Mouse (Mus musculus) adrenal gland, postnatal 36 days (tissue): Measurements from ENCODE around the gene Dpf2. TPM values are rescaled to one million over a fixed set of nuclear protein-coding genes. Genes with fewer than 3 reads are reported as not detected.
A peak's percentile ranks its signal among the peaks of the same experiment; 100 is the strongest.
"Not testable (repeated sequence)": the region's sequence is repeated elsewhere in the genome, so short reads cannot be mapped to it uniquely, and the experiment has no call there.

Source experiments
- DNase-seq, 2 experiments: peaks; one replicate each; pipeline ENCODE4 v3.0.0; 2021; ENCODE audit warnings: mixed read lengths in 1 of 2
- total RNA-seq, 2 experiments: library from RNA; stranded (reverse); gene quantifications; 2 replicates each; pipeline ENCODE4 v1.2.3; 2021

Gene Dpf2
- total RNA-seq, 2 experiments from 2014 or later: 89.6 to 120 TPM

DNA sequence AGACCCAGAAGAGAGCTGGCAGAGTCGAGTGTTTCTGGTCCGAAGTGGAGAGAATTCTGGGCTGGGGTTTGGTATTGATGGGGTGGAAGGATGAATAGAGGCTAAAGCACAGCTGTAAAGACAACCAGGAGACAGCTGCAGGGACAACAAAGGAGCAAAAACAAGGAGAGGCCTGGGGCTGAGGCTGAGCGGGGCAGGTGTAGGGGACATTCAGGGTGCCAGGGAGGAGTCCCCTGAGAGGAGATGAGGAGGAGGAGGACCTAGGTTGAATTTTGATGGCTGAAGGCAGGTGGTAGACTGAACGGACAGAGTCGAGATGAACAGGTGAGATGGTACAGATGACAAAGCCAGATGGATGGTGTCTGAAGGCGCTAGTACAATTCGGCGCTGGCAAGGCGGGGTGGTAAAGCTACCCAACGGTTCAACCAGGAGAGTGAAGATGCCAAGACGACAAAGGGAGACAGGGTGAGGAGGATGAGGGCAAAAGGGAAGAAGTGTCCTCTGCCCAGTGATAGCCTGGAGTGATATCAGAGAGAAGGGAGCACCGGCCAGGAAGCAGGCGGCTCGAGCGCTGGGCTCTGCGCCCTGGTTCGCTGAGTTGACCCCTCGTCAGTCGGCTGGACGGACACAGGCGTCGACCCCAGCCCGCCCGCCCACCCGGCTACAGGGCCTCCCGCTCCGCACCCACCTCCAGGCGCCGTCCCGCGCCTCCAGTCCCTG lies 19.4 kb downstream of the Dpf2 start:
- no peak for DNase-seq

DNA sequence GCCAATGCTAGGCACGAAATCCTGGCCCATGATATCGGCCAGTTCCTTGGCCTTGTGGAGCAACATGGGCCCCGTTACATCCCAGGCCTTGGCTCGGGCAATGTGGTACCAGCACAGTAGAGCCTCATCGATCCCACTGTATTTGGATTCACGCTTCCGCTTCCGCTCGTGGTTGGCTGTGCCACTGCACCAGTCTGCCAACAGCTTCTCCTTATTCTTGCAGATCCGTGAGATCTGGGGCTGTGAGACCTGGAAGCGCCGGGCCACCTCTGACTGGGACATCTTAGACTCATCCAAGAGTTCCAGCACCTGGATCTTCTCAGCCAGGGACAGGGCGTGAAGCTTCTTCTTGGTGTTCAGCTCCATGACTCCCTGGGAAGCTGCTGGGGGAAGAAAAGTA lies 20.1 kb downstream of the Dpf2 start:
- DNase-seq: no peak

DNA sequence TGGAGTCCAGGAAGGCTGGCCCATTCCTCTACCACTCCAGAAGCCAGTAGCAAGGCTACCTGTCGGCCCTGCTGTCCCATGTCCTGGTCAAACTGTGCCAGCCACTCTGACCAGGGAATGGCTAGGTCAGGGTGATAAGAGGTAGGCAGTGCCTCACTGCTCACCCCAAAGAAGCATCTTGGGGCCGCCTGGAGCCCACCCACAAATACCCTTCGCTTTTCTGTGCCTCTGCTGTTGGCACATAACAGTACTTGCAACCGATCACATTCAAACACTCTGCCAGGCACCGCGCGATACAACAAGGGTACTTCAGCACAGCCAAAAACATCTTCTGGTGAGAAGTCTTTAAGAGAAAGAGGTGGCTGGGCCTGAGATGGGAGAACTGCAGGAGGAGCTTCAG lies 20.5 kb downstream of the Dpf2 start:
- no peak for DNase-seq

DNA sequence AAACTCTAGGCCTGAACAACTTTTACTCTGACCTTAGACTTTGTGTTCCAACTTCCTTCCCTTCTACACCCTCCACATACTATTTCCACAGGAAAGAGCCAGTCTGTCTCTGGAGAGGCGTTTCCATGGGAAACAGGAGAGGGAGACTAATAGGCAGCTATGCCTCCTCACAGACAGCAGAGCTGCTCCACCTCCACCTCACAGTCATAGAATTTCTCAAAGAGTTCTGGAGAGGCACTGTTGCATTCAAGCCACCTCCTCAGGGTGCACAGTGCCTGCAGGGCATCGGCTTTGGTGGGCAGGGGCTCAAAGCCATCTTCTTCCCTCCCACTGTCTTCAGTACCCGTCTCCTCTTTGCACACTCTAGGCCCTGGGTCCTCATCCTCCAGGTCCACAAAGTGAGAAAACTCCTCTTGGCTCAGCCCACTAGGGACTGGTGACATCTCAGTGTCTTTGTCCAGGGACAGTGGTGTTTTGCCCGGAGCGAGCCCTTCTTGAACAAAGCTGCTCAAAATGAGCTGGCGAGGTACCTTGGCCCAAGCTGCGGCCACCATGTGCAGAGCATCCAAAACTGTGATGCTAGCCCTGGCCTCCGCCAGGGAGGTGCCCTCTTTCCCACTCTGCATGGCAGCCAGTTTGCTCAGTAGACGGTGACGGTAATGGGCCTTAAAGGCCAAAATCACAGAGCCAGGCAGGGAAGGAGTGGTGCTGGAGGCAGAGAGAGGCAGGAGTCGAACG lies 21.1 kb downstream of the Dpf2 start:
- DNase-seq: no peak

DNA sequence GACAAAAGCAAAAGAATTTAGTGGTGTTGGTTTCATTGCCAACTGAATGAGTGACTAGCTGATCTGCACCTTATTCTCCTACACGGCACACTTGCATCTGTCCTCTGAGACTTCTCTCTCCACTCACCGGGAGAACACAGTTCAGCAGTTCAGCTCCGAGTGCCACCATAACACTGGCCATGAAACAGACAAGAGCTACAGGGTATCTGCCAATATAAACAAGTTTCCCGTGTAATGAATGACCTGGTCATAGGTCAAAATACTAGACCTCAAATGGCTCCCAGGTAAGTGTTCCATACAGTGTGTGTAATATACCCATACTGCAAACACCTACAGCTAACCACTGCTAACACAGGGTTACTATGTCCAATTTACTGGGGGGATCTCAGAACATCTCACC lies 23.6 kb downstream of the Dpf2 start:
- no peak for DNase-seq

DNA sequence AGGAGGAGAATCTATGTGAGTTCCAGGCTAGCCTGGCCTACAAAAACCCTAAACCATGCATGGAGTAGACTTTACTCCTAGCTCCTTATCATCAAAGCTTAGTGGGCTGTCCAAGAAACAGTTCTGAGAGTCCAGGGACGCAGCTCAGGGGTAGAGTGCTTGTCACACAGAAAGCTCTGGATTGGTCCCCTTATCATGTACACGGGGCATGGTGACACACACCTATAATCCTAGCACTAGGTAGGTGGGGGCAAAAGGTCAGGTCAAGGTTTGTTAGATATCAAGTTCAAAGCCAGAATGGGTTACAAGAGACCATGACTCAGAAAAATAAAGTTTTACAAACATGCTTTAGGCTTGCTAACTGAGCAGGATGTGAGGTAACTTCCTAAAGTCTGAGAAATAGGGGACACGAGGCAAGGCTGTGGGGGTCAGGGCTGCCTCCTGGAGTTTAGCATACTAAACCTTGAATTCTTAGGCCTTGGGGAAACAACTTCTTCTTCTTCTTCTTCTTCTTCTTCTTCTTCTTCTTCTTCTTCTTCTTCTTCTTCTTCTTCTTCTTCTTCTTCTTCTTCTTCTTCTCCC lies 25.5 kb downstream of the Dpf2 start:
- DNase-seq: no peak

DNA sequence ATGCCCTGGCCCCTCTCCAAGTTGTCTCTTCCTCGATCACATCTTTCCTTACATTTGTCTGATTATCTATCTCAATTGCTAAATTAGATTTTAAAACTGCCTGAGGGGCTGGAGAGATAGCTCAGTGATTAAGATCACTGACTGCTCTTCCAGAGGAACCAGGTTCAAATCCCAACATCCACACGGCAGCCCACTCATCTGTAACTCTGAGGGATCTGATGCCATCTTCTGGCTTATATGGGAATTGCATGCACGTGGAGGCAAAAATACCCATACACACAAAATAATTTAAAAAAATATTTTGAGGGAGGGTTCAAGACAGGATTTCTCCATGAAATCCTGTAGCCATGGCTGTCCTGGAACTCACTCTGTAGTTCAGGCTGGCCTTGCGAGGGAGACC lies 27.0 kb downstream of the Dpf2 start:
- DNase-seq: no peak

DNA sequence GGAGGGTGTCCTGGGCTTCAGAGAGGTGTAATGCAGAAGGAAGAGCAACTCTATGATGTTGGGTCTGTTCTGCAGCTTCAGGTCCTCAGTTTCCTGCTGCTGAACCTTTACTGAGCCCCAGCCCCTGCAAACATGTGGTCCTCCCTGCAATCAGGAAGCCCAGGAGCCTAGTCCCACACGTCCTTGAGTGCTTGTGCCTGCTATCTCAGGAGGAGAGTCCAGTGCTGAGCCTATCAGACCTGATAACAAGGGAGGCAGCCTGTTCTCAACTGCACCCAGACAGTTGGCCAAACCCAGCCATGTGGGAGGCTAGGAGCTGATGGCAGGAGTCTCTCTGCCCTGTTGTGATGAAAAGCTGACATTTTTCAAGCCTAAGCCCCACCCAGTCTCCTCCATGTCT lies 28.9 kb downstream of the Dpf2 start:
- no peak for DNase-seq

DNA sequence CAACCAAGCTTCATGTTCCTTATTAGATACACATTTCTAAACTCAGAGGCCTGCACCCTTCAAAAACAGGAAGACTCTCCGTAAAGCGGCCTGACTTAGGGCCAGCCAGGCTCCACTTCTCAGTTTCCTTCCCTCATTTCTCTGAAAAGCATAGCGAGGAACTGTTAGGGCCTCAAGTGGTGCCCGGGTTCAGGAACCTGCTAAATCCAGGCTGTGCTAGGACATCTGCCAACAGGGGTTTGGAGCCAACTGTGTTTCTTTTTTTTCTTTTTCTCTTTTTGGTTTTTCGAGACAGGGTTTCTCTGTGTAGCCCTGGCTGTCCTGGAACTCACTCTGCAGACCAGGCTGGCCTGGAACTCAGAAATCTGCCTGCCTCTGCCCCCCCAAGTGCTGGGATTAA lies 30.7 kb downstream of the Dpf2 start:
- not testable (repeated sequence) for DNase-seq

DNA sequence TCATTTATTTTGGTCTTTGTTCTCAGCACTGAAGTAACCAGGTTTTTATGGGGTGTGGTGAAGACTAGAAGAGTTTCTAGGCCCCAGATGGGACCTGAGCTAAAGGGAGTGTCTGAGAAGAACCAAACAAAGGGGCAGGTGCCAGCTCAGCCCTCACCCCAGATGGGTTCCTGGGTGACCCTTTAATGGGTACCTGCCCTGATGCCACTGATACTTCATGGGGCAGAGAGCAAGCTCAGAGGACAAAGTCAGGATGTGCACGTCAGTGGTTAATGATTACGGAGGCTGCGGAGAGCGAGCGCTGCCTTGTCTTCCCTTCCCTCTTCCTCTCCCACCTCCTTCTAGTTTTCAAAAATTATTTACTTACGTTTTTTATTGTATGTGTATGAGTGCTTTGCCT lies 31.7 kb downstream of the Dpf2 start:
- DNase-seq: no peak

DNA sequence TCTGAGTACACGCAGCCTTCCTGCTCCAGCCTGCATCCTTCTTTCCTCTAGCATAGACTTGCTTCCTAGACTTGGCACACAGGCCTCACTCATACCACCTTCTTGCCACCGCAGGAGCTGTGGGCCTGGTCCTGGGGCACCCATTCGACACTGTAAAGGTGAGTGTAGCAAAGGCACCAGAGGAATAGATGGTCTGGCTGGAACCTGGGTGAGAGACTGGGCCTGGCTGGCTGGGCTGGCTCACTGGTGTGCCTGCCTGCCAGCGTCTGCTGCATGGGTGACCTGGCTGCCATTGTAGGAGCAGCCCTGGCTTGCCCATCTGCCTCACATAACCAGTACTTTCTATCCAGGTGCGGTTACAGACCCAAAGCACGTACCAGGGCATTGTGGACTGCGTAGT lies 33.1 kb downstream of the Dpf2 start:
- no peak for DNase-seq

DNA sequence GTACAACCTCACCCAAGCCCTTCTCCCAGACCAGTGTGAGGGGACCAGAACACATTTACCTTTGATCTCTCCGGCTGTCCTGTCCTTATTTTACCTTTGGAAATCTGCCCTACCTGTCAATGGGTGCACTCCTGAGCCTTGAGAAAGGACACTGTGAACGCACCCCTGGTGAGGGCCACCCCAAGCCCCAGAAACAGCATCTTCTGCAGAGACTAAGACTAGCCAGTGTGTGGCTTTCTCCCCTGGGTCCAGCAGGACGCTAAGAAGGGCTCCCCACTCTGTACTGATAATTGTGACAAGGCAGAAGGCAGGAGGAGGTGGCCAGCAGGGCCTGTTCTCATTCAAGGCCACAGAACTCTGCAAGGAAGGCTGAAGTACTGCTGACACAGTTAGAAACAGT lies 33.9 kb downstream of the Dpf2 start:
- DNase-seq: peak; percentile 48 to 64

DNA sequence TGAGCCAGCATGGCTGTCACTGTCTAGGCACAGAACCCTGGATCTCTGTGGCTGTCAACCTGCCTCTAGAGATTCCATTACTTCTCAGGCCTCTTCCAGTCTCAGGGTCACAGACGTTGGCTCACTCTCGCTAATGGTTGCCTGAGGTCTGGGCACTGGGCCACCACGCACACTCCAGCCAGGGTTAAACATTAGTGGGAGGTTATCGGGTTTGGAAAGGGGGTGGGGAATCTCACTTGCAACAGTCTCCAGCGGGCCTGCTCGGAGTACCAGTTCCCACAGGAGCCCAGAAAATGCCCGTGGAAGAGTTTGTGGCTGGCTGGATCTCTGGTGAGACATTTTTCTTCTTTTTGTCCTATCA lies 34.5 kb downstream of the Dpf2 start:
- peak; percentile 88 to 92 for DNase-seq

DNA sequence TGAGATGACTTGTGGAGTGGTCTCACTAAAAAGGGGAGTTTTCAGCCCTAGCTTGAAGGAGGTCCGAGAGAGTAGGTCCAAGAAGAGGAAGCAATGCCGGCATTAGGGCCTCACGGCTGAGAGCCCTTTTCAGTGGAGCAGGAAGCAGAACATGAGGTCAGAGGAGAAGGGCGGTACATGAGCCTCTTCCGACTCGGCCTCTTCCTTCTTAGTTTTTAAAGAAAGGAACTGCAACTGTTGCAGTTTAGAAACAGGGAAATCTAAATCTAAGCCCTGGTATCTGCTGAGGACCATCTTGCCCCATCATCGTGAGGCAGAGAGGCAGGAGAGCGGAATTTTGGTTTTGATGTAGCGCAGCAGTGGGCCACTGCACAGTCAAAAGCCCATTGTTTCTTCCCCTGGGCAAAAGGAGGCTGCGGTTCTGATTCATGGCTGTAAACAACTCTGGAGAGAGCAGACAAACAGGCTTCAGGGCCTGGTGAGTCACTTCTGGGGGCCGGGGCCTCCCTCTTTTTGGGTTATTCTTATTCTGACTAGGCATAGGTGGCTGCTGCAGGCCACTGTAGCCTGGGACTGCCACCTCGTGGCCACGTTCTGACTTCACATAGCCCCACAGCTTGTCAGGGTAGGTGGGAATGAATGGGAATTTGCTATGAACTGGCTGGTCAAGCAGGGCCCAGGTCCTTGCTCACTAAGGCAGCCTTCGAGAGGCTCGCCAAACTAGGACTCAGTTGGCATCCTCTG lies 35.0 kb downstream of the Dpf2 start, which contains the start of gene Slc25a45:
Gene Slc25a45, plus strand, starts transcription at position 191 of the 744 bp plus-strand sequence.
- peak; percentile 88 to 90 for DNase-seq

DNA sequence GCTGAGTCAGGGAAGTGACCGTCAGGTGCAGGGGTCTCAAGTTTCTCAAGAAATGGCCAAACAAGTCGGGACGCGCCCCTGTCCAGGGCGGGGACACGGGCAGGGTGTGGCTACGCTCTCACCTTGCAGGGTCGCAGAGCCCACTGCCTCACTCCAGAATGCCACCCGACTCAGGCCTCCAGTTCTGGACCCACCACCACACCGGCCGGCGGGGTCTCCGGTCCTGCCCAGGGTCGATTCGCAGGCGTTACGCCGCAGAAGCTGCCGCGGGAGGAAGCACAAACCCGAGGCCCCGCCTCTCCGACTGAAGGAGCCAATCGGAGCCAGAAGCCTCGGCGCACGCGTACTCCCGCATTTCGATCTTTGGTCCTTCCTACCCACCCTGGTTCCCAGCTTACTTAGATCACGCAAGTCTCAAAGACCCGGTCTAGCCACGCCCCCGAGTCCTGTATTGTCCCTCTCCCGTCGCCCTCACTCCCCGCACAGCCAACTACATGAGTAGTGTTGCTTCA lies 37.8 kb downstream of the Dpf2 start, which contains the start of gene Frmd8:
Gene Frmd8, minus strand, starts transcription at position 306 of the 512 bp plus-strand sequence.
- DNase-seq: peak; percentile 95 to 97

DNA sequence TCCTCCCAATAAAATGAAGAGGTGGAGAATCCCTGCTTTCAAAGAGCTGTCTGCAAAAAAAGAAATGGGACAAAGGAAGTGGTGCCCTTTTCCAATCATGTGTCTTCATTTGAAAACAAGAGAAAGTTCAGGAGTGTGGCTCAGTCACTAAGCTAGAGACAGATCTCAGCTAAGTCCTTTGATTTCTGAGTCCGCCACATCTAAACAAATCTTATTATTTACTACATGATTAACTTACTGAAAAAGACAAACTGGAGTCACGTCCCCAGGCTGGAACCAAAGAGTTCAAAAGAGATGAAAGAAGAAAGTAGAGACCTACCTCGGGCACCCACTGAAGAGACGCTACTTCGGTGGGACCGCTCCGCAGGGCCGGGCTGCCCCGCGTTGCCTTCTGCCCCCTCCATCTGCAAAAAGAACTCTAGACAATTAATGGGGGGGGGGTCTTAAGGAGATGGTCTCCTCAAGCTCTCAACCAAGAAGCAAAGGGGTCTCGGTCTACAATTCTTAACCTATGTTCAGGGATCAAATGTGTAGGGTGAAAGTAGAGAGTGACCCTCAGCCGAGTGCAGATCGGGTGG lies 38.3 kb downstream of the Dpf2 start:
- DNase-seq: no peak

DNA sequence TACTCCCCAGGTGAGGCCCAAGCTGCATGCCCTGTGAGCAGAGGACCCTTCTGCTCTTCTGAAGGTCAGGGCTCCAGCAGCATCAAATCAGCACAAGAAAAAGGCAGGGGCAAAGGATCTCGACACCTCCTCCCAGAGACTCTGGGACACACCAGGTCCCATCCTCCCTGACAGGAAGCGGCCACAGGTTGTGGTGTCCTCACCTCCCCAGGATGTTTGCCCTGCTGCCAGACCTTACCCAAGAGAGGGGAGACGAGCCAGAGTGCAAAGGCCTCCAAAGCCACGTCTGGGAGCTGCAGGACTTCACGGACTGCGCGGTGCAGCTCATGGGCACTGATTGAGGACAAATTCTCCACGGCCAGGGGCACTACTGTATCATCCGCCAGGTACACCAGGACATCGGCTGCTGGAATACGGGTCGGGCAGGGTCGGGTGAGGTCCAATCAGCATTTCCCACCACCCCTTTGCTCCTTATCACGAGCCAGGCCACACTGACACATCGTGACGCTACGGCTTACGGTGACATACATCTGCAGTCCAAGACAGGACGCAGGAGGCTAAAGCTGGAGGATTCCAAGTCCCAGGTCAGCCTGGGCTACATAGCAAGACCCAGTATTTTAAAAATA lies 39.8 kb downstream of the Dpf2 start:
- no peak for DNase-seq

DNA sequence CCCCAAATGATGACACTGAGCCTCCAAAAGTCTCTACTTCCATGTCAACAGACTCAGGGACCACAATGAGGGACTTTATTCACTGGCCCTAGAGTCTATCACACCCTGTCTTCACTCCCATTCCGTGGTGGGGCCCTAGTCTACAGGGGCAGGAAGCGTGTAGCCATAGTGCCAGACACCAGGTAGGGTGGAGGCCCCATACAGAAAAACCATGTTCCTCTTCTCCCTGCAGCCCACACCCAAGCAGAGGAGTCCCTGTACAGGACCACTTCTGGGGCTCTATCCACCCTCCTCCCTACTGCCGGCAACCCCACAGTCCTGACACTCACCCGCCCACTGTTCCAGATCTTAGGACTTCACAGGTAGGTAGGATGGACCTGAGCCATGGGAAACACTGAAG lies 40.3 kb downstream of the Dpf2 start:
- no peak for DNase-seq

DNA sequence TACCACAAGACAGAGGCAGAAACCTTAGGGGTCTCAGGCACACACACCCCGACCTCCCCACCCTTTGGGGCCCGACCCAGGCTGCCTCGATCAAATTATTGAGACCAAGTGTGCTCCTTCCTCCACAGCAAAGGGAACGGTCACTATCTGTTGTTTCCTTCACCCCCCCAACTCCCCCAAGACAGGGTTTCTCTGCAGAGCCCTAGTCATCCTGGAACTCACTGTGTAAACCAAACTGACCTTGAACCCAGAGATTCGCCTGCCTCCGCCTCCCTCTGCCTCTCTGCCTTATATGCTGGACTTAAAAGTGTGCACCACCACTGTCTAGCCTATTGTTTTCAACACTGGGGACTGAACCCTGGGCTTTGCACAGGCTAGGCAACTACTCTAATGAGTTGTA lies 41.1 kb downstream of the Dpf2 start:
- no peak for DNase-seq

DNA sequence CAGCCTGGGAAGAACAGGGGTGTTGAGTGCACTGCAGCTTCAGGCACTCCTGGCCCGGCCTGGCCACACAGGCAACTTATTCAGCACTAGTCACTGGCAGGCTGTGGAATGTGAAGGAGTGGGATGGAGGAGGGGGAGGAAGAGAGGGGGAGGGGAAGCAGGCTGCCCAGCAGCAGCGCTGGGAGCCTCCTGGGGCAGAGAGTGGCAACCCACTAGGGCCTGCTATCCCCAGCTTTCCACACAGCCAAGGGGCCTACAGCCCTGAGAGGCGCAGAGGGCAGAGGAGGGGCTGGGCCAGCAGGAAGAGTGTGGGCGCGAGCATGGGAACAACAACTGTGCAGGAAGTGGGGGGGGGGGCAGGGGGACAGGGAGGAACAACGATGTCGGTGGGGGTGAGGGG lies 41.5 kb downstream of the Dpf2 start:
- peak in 1 of 2 experiments; percentile 33 for DNase-seq

DNA sequence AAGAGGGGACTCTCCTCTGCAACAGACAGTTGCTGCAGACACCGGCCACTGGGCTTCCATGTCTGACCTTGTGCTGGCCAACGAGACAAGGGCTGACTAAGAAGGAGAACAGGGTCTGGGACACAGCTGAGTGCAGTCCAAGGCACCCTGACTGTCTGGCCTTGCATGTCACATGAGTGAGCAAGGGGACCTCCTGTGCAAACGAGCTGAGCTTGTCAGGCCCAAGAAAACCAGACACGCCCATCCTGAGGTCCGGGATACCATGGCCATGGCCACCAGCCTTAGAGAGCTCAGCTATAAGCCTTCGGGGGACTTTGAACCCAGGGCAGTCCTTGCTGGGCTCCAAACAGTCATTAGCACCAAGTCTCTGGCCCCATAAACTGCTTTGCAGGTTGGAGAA lies 44.7 kb downstream of the Dpf2 start:
- DNase-seq: peak; percentile 48 to 79
